Mouse (Mus musculus) hindbrain, embryonic 15.5 days (tissue): ENCODE data around the gene Syndig1l. TPM values are rescaled to one million over a fixed set of nuclear protein-coding genes. Genes with fewer than 3 reads are reported as not detected.

ENCODE experiments used
- ATAC-seq: fragments of 200-750 bp; cut with Nextera tagmentation; 2 replicates; pipeline ENCODE4 v1.8.0; 2017; ENCODE audit warnings: low read depth, moderate number of reproducible peaks, moderate TSS enrichment; ENCODE audit not compliant: low FRiP score
- H3K27ac ChIP-seq: fragments of 300-500 bp; sonication (generic); replicated peaks from 2 replicates; pipeline ENCODE4 v1.5.1; 2015; ENCODE audit warnings: mild to moderate bottlenecking, inconsistent platforms
- H3K27me3 ChIP-seq: fragments of 300-500 bp; sonication (generic); 2 replicates; pipeline ENCODE4 v1.6.1; 2015; ENCODE audit warnings: control low read depth, inconsistent platforms
- H3K36me3 ChIP-seq: fragments of 300-500 bp; sonication (generic); 2 replicates; pipeline ENCODE4 v1.6.1; 2015; ENCODE audit warnings: control low read depth, inconsistent platforms
- H3K4me1 ChIP-seq: fragments of 300-500 bp; sonication (generic); replicated peaks from 2 replicates; pipeline ENCODE4 v1.6.1; 2015; ENCODE audit warnings: control low read depth, inconsistent platforms
- H3K4me2 ChIP-seq: fragments of 300-500 bp; sonication (generic); 2 replicates; pipeline ENCODE4 v1.6.1; 2015; ENCODE audit warnings: moderate library complexity, mild to moderate bottlenecking, inconsistent platforms
- H3K4me3 ChIP-seq: fragments of 300-500 bp; sonication (generic); 2 replicates; pipeline ENCODE4 v1.5.1; 2015; ENCODE audit warnings: mild to moderate bottlenecking, inconsistent platforms
- H3K9ac ChIP-seq: fragments of 300-500 bp; sonication (generic); 2 replicates; pipeline ENCODE4 v1.6.1; 2015; ENCODE audit warnings: inconsistent platforms
- H3K9me3 ChIP-seq: fragments of 300-500 bp; sonication (generic); 2 replicates; pipeline ENCODE4 v1.6.1; 2016; ENCODE audit warnings: control low read depth, inconsistent platforms
- WGBS: fragments of 180-500 bp; shearing (Covaris S2); methylation state at CpG from one replicate; pipeline ENCODE4 v1.1.7; 2015; 5-methylcytosine and 5-hydroxymethylcytosine counted together
- polyA plus RNA-seq: library from polyadenylated mRNA; unstranded; fragments of >200 nt; fragmentation: Nextera tagmentation; extraction: Ambion mirVana; gene quantifications from 2 replicates; pipeline ENCODE4 v1.2.1, GENCODE M21; 2015

Syndig1l gene
- polyA plus RNA-seq, 1 experiment from 2014 or later: 12.0 TPM

- Histone ChIP-seq H3K27me3 (no peaks in the 10 kb centered on the region), H3K4me2 (no peak overlapping the region), H3K4me1 (peaks cover 9% of the 10 kb centered on the region; the same call in 1 of the 2 replicates), H3K27ac (no peak overlapping the region), H3K36me3 (no peaks in the 10 kb centered on the region), H3K9me3 (no peaks in the 10 kb centered on the region), H3K4me3 (no peak overlapping the region), H3K9ac (no peak overlapping the region)
- 90% methylated on average over 4 of the region's 4 CpGs for WGBS
- no peak for ATAC-seq
Measured at GRCm38 (mm10) chr12:84707804-84708203, 9.2 kb upstream of the Syndig1l start.

- no peak for ATAC-seq
- Histone ChIP-seq H3K27me3 (no peaks in the 10 kb centered on the region), H3K4me3 (no peak overlapping the region), H3K9ac (no peak overlapping the region), H3K4me2 (no peak overlapping the region), H3K4me1 (peaks cover 18% of the 10 kb centered on the region), H3K36me3 (no peaks in the 10 kb centered on the region), H3K9me3 (no peaks in the 10 kb centered on the region), H3K27ac (no peak overlapping the region)
- 74% methylated on average over 4 of the region's 4 CpGs for WGBS
Measured at GRCm38 (mm10) chr12:84706886-84707285, 8.3 kb upstream of the Syndig1l start.

- WGBS: 41% methylated on average over 7 of the region's 7 CpGs
- Histone ChIP-seq H3K27me3 (peaks cover 9% of the 10 kb centered on the region; the same call in 1 of the 2 replicates), H3K4me1 (peaks cover 29% of the 10 kb centered on the region), H3K27ac (0 out of 2 replicates have a peak overlapping the region, but pooled peaks have one; percentile 28), H3K36me3 (no peaks in the 10 kb centered on the region), H3K9me3 (no peaks in the 10 kb centered on the region), H3K4me3 (no peak overlapping the region), H3K4me2 (no peak overlapping the region), H3K9ac (no peak overlapping the region)
- peak; percentile 61; the same call in 1 of the 2 replicates for ATAC-seq
Measured at GRCm38 (mm10) chr12:84702586-84702985, 4.0 kb upstream of the Syndig1l start.

GRCm38 (mm10) chr12:84692141-84692540 is 6.5 kb downstream of the Syndig1l start:
- Histone ChIP-seq H3K36me3 (no peaks in the 10 kb centered on the region), H3K4me3 (no peak overlapping the region), H3K27ac (no peak overlapping the region), H3K4me2 (no peak overlapping the region), H3K27me3 (no peaks in the 10 kb centered on the region), H3K4me1 (0 out of 2 replicates have a peak, but pooled peaks cover under 1% of the 10 kb centered on the region), H3K9ac (no peak overlapping the region), H3K9me3 (no peaks in the 10 kb centered on the region)
- 90% methylated on average over 6 of the region's 6 CpGs for WGBS
- ATAC-seq: no peak

GRCm38 (mm10) chr12:84691347-84691746 is 7.3 kb downstream of the Syndig1l start:
- Histone ChIP-seq H3K9ac (no peak overlapping the region), H3K36me3 (no peaks in the 10 kb centered on the region), H3K27ac (no peak overlapping the region), H3K4me2 (no peak overlapping the region), H3K4me3 (no peak overlapping the region), H3K9me3 (no peaks in the 10 kb centered on the region), H3K4me1 (peaks cover 3% of the 10 kb centered on the region; the same call in 1 of the 2 replicates), H3K27me3 (no peaks in the 10 kb centered on the region)
- ATAC-seq: no peak

GRCm38 (mm10) chr12:84689051-84689450 is 9.6 kb downstream of the Syndig1l start:
- 86% methylated on average over 11 of the region's 11 CpGs for WGBS
- Histone ChIP-seq H3K4me2 (no peak overlapping the region), H3K9ac (no peak overlapping the region), H3K27me3 (no peaks in the 10 kb centered on the region), H3K27ac (no peak overlapping the region), H3K4me1 (peaks cover 9% of the 10 kb centered on the region; the same call in 1 of the 2 replicates), H3K4me3 (no peak overlapping the region), H3K36me3 (no peaks in the 10 kb centered on the region), H3K9me3 (no peaks in the 10 kb centered on the region)
- no peak for ATAC-seq

GRCm38 (mm10) chr12:84687531-84687930 is 11.1 kb downstream of the Syndig1l start:
- Histone ChIP-seq H3K4me1 (peaks cover 9% of the 10 kb centered on the region; the same call in 1 of the 2 replicates), H3K9ac (no peak overlapping the region), H3K36me3 (no peaks in the 10 kb centered on the region), H3K9me3 (no peaks in the 10 kb centered on the region), H3K27ac (no peak overlapping the region), H3K4me2 (no peak overlapping the region), H3K27me3 (no peaks in the 10 kb centered on the region), H3K4me3 (no peak overlapping the region)
- ATAC-seq: no peak
- WGBS: 91% methylated on average over 4 of the region's 4 CpGs

- no peak for ATAC-seq
- 13% methylated on average over 4 of the region's 4 CpGs for WGBS
- H3K4me3 ChIP-seq: no peak overlapping the region
- no peak overlapping the region for H3K4me2 ChIP-seq
- H3K27me3 ChIP-seq: no peaks in the 10 kb centered on the region
- H3K4me1 ChIP-seq: peaks cover 9% of the 10 kb centered on the region; the same call in 1 of the 2 replicates
- no peaks in the 10 kb centered on the region for H3K9me3 ChIP-seq
- H3K36me3 ChIP-seq: no peaks in the 10 kb centered on the region
- H3K9ac ChIP-seq: no peak overlapping the region
- H3K27ac ChIP-seq: 0 out of 2 replicates have a peak overlapping the region, but pooled peaks have one; percentile 11
Measured at GRCm38 (mm10) chr12:84686176-84686575, 12.5 kb downstream of the Syndig1l start.

- WGBS: 75% methylated on average over 7 of the region's 7 CpGs
Measured at GRCm38 (mm10) chr12:84684569-84684968, 14.1 kb downstream of the Syndig1l start.

GRCm38 (mm10) chr12:84676011-84676410 is 22.6 kb downstream of the Syndig1l start:
- Histone ChIP-seq H3K9ac (no peak overlapping the region), H3K9me3 (no peaks in the 10 kb centered on the region), H3K27me3 (no peaks in the 10 kb centered on the region), H3K27ac (no peak overlapping the region), H3K36me3 (no peaks in the 10 kb centered on the region), H3K4me3 (no peak overlapping the region), H3K4me2 (no peak overlapping the region), H3K4me1 (peaks cover 14% of the 10 kb centered on the region)
- 76% methylated on average over 3 of the region's 3 CpGs for WGBS
- ATAC-seq: no peak

More at GRCm38 (mm10) chr12:84684569-84684968, 14.1 kb downstream of the Syndig1l start:
- Histone ChIP-seq H3K9ac (no peak overlapping the region), H3K4me1 (peaks cover 9% of the 10 kb centered on the region; the same call in 1 of the 2 replicates), H3K9me3 (no peaks in the 10 kb centered on the region), H3K27ac (no peak overlapping the region), H3K4me2 (no peak overlapping the region), H3K36me3 (no peaks in the 10 kb centered on the region), H3K4me3 (no peak overlapping the region), H3K27me3 (no peaks in the 10 kb centered on the region)
- ATAC-seq: no peak

GRCm38 (mm10) chr12:84674666-84675526 is 23.7 kb downstream of the Syndig1l start:
- no peaks in the 10 kb centered on the region for H3K9me3 ChIP-seq
- no peak for ATAC-seq
- peak overlapping the region; percentile 48 for H3K27ac ChIP-seq
- no peak overlapping the region for H3K4me3 ChIP-seq
- H3K4me2 ChIP-seq: no peak overlapping the region
- 31% methylated on average over 14 of the region's 14 CpGs for WGBS
- H3K27me3 ChIP-seq: no peaks in the 10 kb centered on the region
- no peak overlapping the region for H3K9ac ChIP-seq
- no peaks in the 10 kb centered on the region for H3K36me3 ChIP-seq
- peaks cover 14% of the 10 kb centered on the region for H3K4me1 ChIP-seq

- no peaks in the 10 kb centered on the region for H3K9me3 ChIP-seq
- no peaks in the 10 kb centered on the region for H3K27me3 ChIP-seq
- H3K36me3 ChIP-seq: no peaks in the 10 kb centered on the region
- no peak overlapping the region for H3K4me3 ChIP-seq
- no peak overlapping the region for H3K4me2 ChIP-seq
- H3K27ac ChIP-seq: no peak overlapping the region
- peaks cover 14% of the 10 kb centered on the region for H3K4me1 ChIP-seq
- no peak for ATAC-seq
- WGBS: 27% methylated on average over 10 of the region's 10 CpGs
- H3K9ac ChIP-seq: no peak overlapping the region
Measured at GRCm38 (mm10) chr12:84671646-84672045, 27.0 kb downstream of the Syndig1l start.
